In the genomic region with DNA sequence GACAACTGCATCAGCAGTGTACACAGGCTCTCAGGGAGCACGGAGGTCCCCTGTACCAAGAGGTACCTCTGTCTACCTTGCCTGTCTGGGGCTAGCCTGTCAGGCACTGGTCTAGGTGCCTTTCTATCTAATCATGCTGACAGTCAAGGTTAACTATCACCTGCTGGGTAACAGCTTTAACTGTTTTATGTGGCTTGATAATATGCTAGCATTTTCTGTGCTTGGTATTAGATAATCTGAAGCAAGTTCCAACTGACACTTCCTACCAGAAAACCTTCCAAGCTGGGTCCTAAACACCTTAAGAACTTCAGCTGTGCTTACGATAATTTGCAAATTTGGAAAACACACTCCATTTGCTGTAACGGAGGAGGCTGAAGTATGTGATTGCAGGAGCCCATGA, we compare ENCODE assay signal across 18 mouse cellular contexts. TPM values are rescaled to one million over a fixed set of nuclear protein-coding genes. Genes with fewer than 3 reads are reported as not detected.
DNase-seq lines count a peak whose midpoint lies in the region; TF ChIP-seq lines count a peak whose summit lies in the region.
"Had no signal": no experiment of that assay in that cellular context is flagged by ENCODE, and none has a peak within 500 bp of the region (broad histone marks: within the 10 kb centered on the region; RNA-seq: fewer than 3 reads in every experiment).

No protein-coding gene starts in this region.

- TF ChIP-seq RAD21 in MEL (IDR thresholded peaks at IDR 0.05; ENCODE audit: low read depth, low read length), result no peak

- H3K9ac ChIP-seq in MEL (ENCODE audit: control insufficient read depth, low read depth, low read length, poor library complexity, severe bottlenecking), result no peak overlapping the region

- H3K9me3 ChIP-seq in MEL (replicated peaks; ENCODE audit: insufficient read depth, low read length), result no peaks in the 10 kb centered on the region

- no peaks in the 10 kb centered on the region for H3K27me3 ChIP-seq in MEL (ENCODE audit: control insufficient read depth in 1 of 2, insufficient read depth in 2 of 2, low read length in 2 of 2)
- H3K27me3 ChIP-seq: CH12.LX, Patski had no signal

- no peak for TF ChIP-seq POLR2A in MEL (IDR thresholded peaks at IDR 0.05; ENCODE audit: control insufficient read depth in 1 of 2, insufficient read depth in 1 of 2, low read depth in 1 of 2, low read length in 2 of 2, poor library complexity in 1 of 2)

- H3K4me1 ChIP-seq in MEL (ENCODE audit: control insufficient read depth in 1 of 2, insufficient read depth in 2 of 2, low read length in 2 of 2), result peaks cover 2 to 7% of the 10 kb centered on the region in 2 experiments; a peak in 3 of 4 replicates

- peak overlapping the region in 1 of 2 experiments; percentile 26; a peak in 1 of 4 replicates for H3K4me3 ChIP-seq in MEL (ENCODE audit: control insufficient read depth in 1 of 2, insufficient read depth in 1 of 2, low read depth in 2 of 2, low read length in 2 of 2)

- peak overlapping the region; percentile 10; the same call in 1 of the 2 replicates for H3K27ac ChIP-seq in MEL (ENCODE audit: control insufficient read depth, low read depth, low read length)

- TF ChIP-seq EP300 in MEL (IDR thresholded peaks at IDR 0.05; ENCODE audit: low read depth in 1 of 2, low read length in 2 of 2), result peak; percentile 18 to 86; a peak in 2 of 4 replicates

- no peak for DNase-seq in MEL (ENCODE audit: low read depth, low spot score)
- DNase-seq in cerebellum, postnatal 14 days, result no peak
- DNase-seq: adrenal gland, adult 2 months; adrenal gland, adult 8-10 months; adrenal gland, postnatal 10 days; adrenal gland, postnatal 14 days; adrenal gland, postnatal 25 days; adrenal gland, postnatal 36 days; B cell, adult 2 months; cerebellum, adult 11 months; cerebellum, adult 11-12 months; cerebellum, adult 18-20 months; cerebellum, adult 2 months; cerebellum, adult 8-10 months had no signal

- no peak for TF ChIP-seq CTCF in MEL (IDR thresholded peaks at IDR 0.05 in 2 of 3, conservative IDR thresholded peaks at IDR 0.05 in 1 of 3; ENCODE audit: control insufficient read depth in 1 of 3, insufficient read depth in 1 of 3, low read depth in 2 of 3, low read length in 3 of 3, poor library complexity in 1 of 3, severe bottlenecking in 1 of 3)

- peaks cover 0 to 3% of the 10 kb centered on the region in 2 experiments; a peak in 1 of 4 replicates for H3K36me3 ChIP-seq in MEL (ENCODE audit: control insufficient read depth in 1 of 2, insufficient read depth in 2 of 2, low read length in 2 of 2)
- H3K36me3 ChIP-seq: G1E had no signal

- H3K79me2 ChIP-seq in MEL (ENCODE audit: control insufficient read depth, insufficient read depth, low read length, poor library complexity), result no peaks in the 10 kb centered on the region

TF ChIP-seq in MEL, 35 proteins besides CTCF, POLR2A, EP300 and RAD21:
- TF ChIP-seq GATA1 (IDR thresholded peaks at IDR 0.05; ENCODE audit: low read depth, low read length) (peak; percentile 33; the same call in 1 of the 2 replicates), USF1 (IDR thresholded peaks at IDR 0.05; ENCODE audit: low read depth, low read length) (no peak), ETS1 (IDR thresholded peaks at IDR 0.05; ENCODE audit: low read depth, low read length) (peak; percentile 64), MYB (IDR thresholded peaks at IDR 0.05; ENCODE audit: low read depth, low read length) (peak; percentile 82; the same call in 1 of the 2 replicates), USF2 (IDR thresholded peaks at IDR 0.05; ENCODE audit: borderline replicate concordance in 1 of 2, insufficient read depth in 1 of 2, low read depth in 1 of 2, low read length in 2 of 2) (no peak), SIN3A (IDR thresholded peaks at IDR 0.05; ENCODE audit: low read length) (peak; percentile 39; the same call in 1 of the 2 replicates), NELFE (IDR thresholded peaks at IDR 0.05; ENCODE audit: low read depth, low read length) (no peak), TCF12 (IDR thresholded peaks at IDR 0.05; ENCODE audit: low read depth, low read length) (peak; percentile 78)

RNA-seq across cellular contexts. Expression of a gene that starts 17.6 kb away (rescaled TPM):
- 0.23 and 0.39 TPM in 2 replicates for total RNA-seq in MEL (2012; rRNA removed)
- under 1 TPM in 1 of 2 experiments, not detected in 1; 0.03 TPM for polyA plus RNA-seq in MEL (2012; ENCODE audit: insufficient read depth in 1 of 2, insufficient read length in 2 of 2, low read depth in 1 of 2, low replicate concordance in 2 of 2, missing spikeins in 1 of 2)
- polyA plus RNA-seq: C2C12, G1E had no signal
